Mouse (Mus musculus): ENCODE measurements around the gene Dusp22.

- TF ChIP-seq POLR2A (IDR thresholded peaks at IDR 0.05; ENCODE audit: insufficient read depth, low read depth, low read length) (no peak), CTCF (IDR thresholded peaks at IDR 0.05) (no peak), EP300 (IDR thresholded peaks at IDR 0.05; ENCODE audit: insufficient read depth, low read depth, low read length) (no peak)
Observed at GRCm38 (mm10) chr13:30742411-30742970, 82.7 kb downstream of the Dusp22 start.
